Mouse (Mus musculus) bone marrow, adult 2 months (tissue): ENCODE measurements around the gene Sdr39u1.

Source experiments
- CTCF ChIP-seq: fragments of 200-500 bp; IDR thresholded peaks from 2 replicates; pipeline ENCODE4 v1.5.1; 2011; ENCODE audit warnings: low read length, control low read depth; ENCODE audit not compliant: control insufficient read depth, insufficient read depth
- POLR2A ChIP-seq: fragments of 200-500 bp; IDR thresholded peaks from 2 replicates; pipeline ENCODE4 v1.6.1; 2011; ENCODE audit warnings: low read depth, mild to moderate bottlenecking, control low read depth, low read length, borderline replicate concordance; ENCODE audit not compliant: control insufficient read depth

- TF ChIP-seq CTCF: no peak
- no peak for TF ChIP-seq POLR2A
These were observed 44.5 kb upstream of the Sdr39u1 start, which contains the start of gene Cma1 for GRCm38 (mm10) chr14:55944575-55944974.
